Mouse (Mus musculus) liver, embryonic 11.5 days (tissue): Measurements from ENCODE around the gene Metrn. TPM values are rescaled to one million over a fixed set of nuclear protein-coding genes. Genes with fewer than 3 reads are reported as not detected.

Experiments
- ATAC-seq: fragments of 200-750 bp; cut with Nextera tagmentation; replicated peaks from 2 replicates; pipeline ENCODE4 v1.8.0; 2017; ENCODE audit warnings: moderate number of reproducible peaks, mild to moderate bottlenecking, moderate TSS enrichment, moderate library complexity; ENCODE audit not compliant: low FRiP score
- DNase-seq: peaks from one replicate; pipeline ENCODE4 v3.0.0-alpha.2; 2017; ENCODE audit warnings: low spot score
- H3K27ac ChIP-seq: fragments of 300-500 bp; sonication (generic); 2 replicates; pipeline ENCODE4 v1.5.1; 2014; ENCODE audit warnings: mild to moderate bottlenecking, low read depth, low read length, control low read depth
- H3K27me3 ChIP-seq: fragments of 300-500 bp; sonication (generic); replicated peaks from 2 replicates; pipeline ENCODE4 v1.6.1; 2014; ENCODE audit warnings: low read length, mixed read lengths; ENCODE audit not compliant: control insufficient read depth, insufficient read depth
- H3K36me3 ChIP-seq: fragments of 300-500 bp; sonication (generic); 2 replicates; pipeline ENCODE4 v1.6.1; 2014; ENCODE audit warnings: mild to moderate bottlenecking, low read length, moderate library complexity, mixed read lengths; ENCODE audit not compliant: control insufficient read depth, insufficient read depth
- H3K4me1 ChIP-seq: fragments of 300-500 bp; sonication (generic); replicated peaks from 2 replicates; pipeline ENCODE4 v1.6.1; 2014; ENCODE audit warnings: low read length, mixed read lengths; ENCODE audit not compliant: control insufficient read depth, insufficient read depth
- H3K4me2 ChIP-seq: fragments of 300-500 bp; sonication (generic); 2 replicates; pipeline ENCODE4 v1.6.1; 2014; ENCODE audit warnings: mild to moderate bottlenecking, control low read depth, moderate library complexity
- H3K4me3 ChIP-seq: fragments of 300-500 bp; sonication (generic); 2 replicates; pipeline ENCODE4 v1.5.1; 2014; ENCODE audit warnings: low read depth, low read length, control low read depth
- H3K9ac ChIP-seq: fragments of 300-500 bp; sonication (generic); 2 replicates; pipeline ENCODE4 v1.6.1; 2014; ENCODE audit warnings: low read depth, low read length, control low read depth
- H3K9me3 ChIP-seq: fragments of 300-500 bp; sonication (generic); 2 replicates; pipeline ENCODE4 v1.6.1; 2016; ENCODE audit warnings: low read length, inconsistent platforms, mixed read lengths; ENCODE audit not compliant: control insufficient read depth
- WGBS: fragments of 180-500 bp; shearing (Covaris S2); extraction: QIAGEN DNeasy Blood & Tissue Kit; methylation state at CpG from one replicate; pipeline ENCODE4 v1.1.7; 2014; 5-methylcytosine and 5-hydroxymethylcytosine counted together
- polyA plus RNA-seq: library from polyadenylated mRNA; unstranded; fragments of >200 nt; fragmentation: Nextera tagmentation; extraction: Ambion mirVana; gene quantifications from 2 replicates; pipeline ENCODE4 v1.2.1, GENCODE M21; 2014

Gene Metrn
- polyA plus RNA-seq, 1 experiment from 2014 or later: 10.8 TPM

GRCm38 (mm10) chr17:25828223-25828594 lies 31.3 kb upstream of the Metrn start:
- no peaks in the 10 kb centered on the region for H3K27me3 ChIP-seq
- H3K4me1 ChIP-seq: peaks cover 47% of the 10 kb centered on the region
- peak overlapping the region; percentile 65 for H3K4me3 ChIP-seq
- H3K9ac ChIP-seq: no peak overlapping the region; the same call in 1 of the 2 replicates
- no peaks in the 10 kb centered on the region for H3K9me3 ChIP-seq
- peak overlapping the region; percentile 82 for H3K27ac ChIP-seq
- 84% methylated on average over 8 of the region's 8 CpGs for WGBS
- DNase-seq (no peak), ATAC-seq (no peak)
- peaks cover 42% of the 10 kb centered on the region for H3K36me3 ChIP-seq
- peak overlapping the region; percentile 99 for H3K4me2 ChIP-seq

- Histone ChIP-seq H3K36me3 (peaks cover 42% of the 10 kb centered on the region), H3K9me3 (no peaks in the 10 kb centered on the region), H3K4me1 (peaks cover 47% of the 10 kb centered on the region), H3K4me3 (no peak overlapping the region), H3K27ac (0 out of 2 replicates have a peak overlapping the region, but pooled peaks have one; percentile 82), H3K9ac (no peak overlapping the region), H3K27me3 (no peaks in the 10 kb centered on the region), H3K4me2 (no peak overlapping the region; the same call in 1 of the 2 replicates)
- no peak for ATAC-seq
- WGBS: 95% methylated on average over 22 of the region's 22 CpGs
- DNase-seq: no peak
Measured at GRCm38 (mm10) chr17:25827546-25828222, 30.7 kb upstream of the Metrn start.

- no peak overlapping the region for H3K9ac ChIP-seq
- peaks cover 41% of the 10 kb centered on the region for H3K36me3 ChIP-seq
- no peak overlapping the region for H3K4me2 ChIP-seq
- H3K9me3 ChIP-seq: no peaks in the 10 kb centered on the region
- ATAC-seq (no peak), DNase-seq (no peak)
- no peak overlapping the region for H3K4me3 ChIP-seq
- H3K4me1 ChIP-seq: peaks cover 46% of the 10 kb centered on the region
- H3K27ac ChIP-seq: no peak overlapping the region
- H3K27me3 ChIP-seq: peaks cover under 1% of the 10 kb centered on the region; the same call in 1 of the 2 replicates
- 94% methylated on average over 13 of the region's 13 CpGs for WGBS
Measured at GRCm38 (mm10) chr17:25827011-25827410, 30.1 kb upstream of the Metrn start.

GRCm38 (mm10) chr17:25825984-25826570 lies 29.1 kb upstream of the Metrn start:
- Histone ChIP-seq H3K27me3 (peaks cover 5% of the 10 kb centered on the region; the same call in 1 of the 2 replicates), H3K9me3 (no peaks in the 10 kb centered on the region), H3K4me2 (no peak overlapping the region), H3K4me3 (no peak overlapping the region), H3K4me1 (peaks cover 37% of the 10 kb centered on the region), H3K27ac (no peak overlapping the region), H3K9ac (no peak overlapping the region), H3K36me3 (peaks cover 33% of the 10 kb centered on the region)
- 93% methylated on average over 27 of the region's 27 CpGs for WGBS
- DNase-seq (no peak), ATAC-seq (no peak)

- DNase-seq (no peak), ATAC-seq (no peak)
- peak overlapping the region; percentile 16; the same call in 1 of the 2 replicates for H3K27ac ChIP-seq
- H3K4me1 ChIP-seq: peaks cover 31% of the 10 kb centered on the region
- H3K36me3 ChIP-seq: peaks cover 25% of the 10 kb centered on the region
- H3K9me3 ChIP-seq: no peaks in the 10 kb centered on the region
- 84% methylated on average over 6 of the region's 6 CpGs for WGBS
- 0 out of 2 replicates have a peak overlapping the region, but pooled peaks have one; percentile 18 for H3K9ac ChIP-seq
- peaks cover 10% of the 10 kb centered on the region for H3K27me3 ChIP-seq
- peak overlapping the region; percentile 89 for H3K4me2 ChIP-seq
- H3K4me3 ChIP-seq: peak overlapping the region; percentile 84
Measured at GRCm38 (mm10) chr17:25825311-25825710, 28.4 kb upstream of the Metrn start.

- DNase-seq: no peak
- no peaks in the 10 kb centered on the region for H3K9me3 ChIP-seq
- H3K27me3 ChIP-seq: peaks cover 18% of the 10 kb centered on the region
- H3K4me2 ChIP-seq: peak overlapping the region; percentile 89
- peak overlapping the region; percentile 81 for H3K9ac ChIP-seq
- peaks cover 20% of the 10 kb centered on the region for H3K36me3 ChIP-seq
- no peak; the same call in 1 of the 2 replicates for ATAC-seq
- H3K4me1 ChIP-seq: peaks cover 23% of the 10 kb centered on the region
- H3K27ac ChIP-seq: no peak overlapping the region
- 56% methylated on average over 17 of the region's 17 CpGs for WGBS
- peak overlapping the region; percentile 84 for H3K4me3 ChIP-seq
Measured at GRCm38 (mm10) chr17:25824362-25825142, 27.6 kb upstream of the Metrn start.

GRCm38 (mm10) chr17:25823452-25823851 lies 26.5 kb upstream of the Metrn start, which contains the start of gene Wdr24:
Gene Wdr24, plus strand, starts transcription at chr17:25823627.
- H3K4me1 ChIP-seq: peaks cover 21% of the 10 kb centered on the region
- peak within 1 kb of the TSS; percentile 81 for H3K9ac ChIP-seq
- peak within 1 kb of the TSS; percentile 84 for H3K4me3 ChIP-seq
- H3K9me3 ChIP-seq: no peaks in the 10 kb centered on the region
- peaks cover 20% of the 10 kb centered on the region for H3K36me3 ChIP-seq
- peak within 1 kb of the TSS; percentile 57; the same call in 1 of the 2 replicates for H3K27ac ChIP-seq
- DNase-seq (peak; percentile 70), ATAC-seq (peak; percentile 76)
- peaks cover 29% of the 10 kb centered on the region for H3K27me3 ChIP-seq
- H3K4me2 ChIP-seq: peak within 1 kb of the TSS; percentile 89
- WGBS: under 1% methylated on average over 18 of the region's 18 CpGs

- peak overlapping the region; percentile 14 for H3K4me3 ChIP-seq
Measured at GRCm38 (mm10) chr17:25818851-25819780, 22.2 kb upstream of the Metrn start.

More at GRCm38 (mm10) chr17:25818851-25819780, 22.2 kb upstream of the Metrn start:
- Histone ChIP-seq H3K27ac (no peak overlapping the region), H3K36me3 (no peaks in the 10 kb centered on the region), H3K4me1 (peaks cover 2% of the 10 kb centered on the region), H3K27me3 (peaks cover 63% of the 10 kb centered on the region), H3K9me3 (no peaks in the 10 kb centered on the region), H3K9ac (no peak overlapping the region), H3K4me2 (peak overlapping the region; percentile 37)
- ATAC-seq: no peak
- no peak for DNase-seq
- 8% methylated on average over 46 of the region's 46 CpGs for WGBS
